Mouse (Mus musculus) layer of hippocampus, adult 8-10 months (tissue): ENCODE data around the gene Swi5. TPM values are rescaled to one million over a fixed set of nuclear protein-coding genes. Genes with fewer than 3 reads are reported as not detected.
A peak's percentile ranks its signal among the peaks of the same experiment; 100 is the strongest.

ENCODE experiments used
- DNase-seq, 2 experiments: peaks; one replicate each; pipeline ENCODE4 v3.0.0; 2022; ENCODE audit warnings: low spot score in 2 of 2
- total RNA-seq, 4 experiments: library from RNA; stranded (reverse); gene quantifications; 2 replicates each; pipeline ENCODE4 v1.2.4; 2022

Gene Swi5
- total RNA-seq, 4 experiments from 2014 or later, result 192 to 208 (median 196) TPM

DNA sequence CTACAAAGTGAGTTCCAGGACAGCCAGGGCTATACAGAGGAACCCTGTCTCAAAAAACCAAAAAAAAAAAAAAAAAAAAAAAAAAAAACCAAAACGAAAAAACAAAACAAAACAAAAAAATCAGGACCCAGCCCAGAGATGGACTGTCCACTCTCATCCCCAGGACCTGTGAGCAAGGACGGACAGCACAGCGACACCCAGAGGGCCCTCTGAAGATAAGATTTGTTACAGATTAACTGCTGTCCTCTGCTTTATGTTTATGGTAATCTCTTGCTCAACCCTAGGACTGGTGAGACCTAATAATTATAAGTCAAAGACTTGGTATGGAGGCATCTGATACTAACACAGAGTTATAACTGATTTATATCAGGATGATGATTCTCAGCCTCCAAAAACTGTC, 12.1 kb downstream of the Swi5 start:
- DNase-seq, result no peak

DNA sequence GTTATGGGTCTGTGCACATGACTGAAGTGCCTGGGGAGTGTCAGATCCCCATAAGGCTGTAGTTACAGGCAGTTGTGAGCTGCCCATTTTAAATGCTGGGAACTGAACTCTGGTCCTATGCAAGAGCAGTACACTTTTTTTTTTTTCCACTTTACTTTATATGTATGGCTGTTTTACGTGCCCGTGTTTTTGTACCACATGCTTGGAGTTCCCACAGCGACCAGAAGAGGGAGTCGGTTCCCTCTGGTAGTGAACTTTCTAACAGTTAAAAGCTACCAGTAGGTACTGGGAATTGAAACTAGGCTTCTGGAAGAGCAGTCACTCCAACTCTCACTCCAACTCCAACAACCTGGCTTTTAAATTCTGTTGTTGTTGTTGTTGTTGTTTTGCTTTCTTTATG, 27.2 kb downstream of the Swi5 start:
- no peak for DNase-seq

DNA sequence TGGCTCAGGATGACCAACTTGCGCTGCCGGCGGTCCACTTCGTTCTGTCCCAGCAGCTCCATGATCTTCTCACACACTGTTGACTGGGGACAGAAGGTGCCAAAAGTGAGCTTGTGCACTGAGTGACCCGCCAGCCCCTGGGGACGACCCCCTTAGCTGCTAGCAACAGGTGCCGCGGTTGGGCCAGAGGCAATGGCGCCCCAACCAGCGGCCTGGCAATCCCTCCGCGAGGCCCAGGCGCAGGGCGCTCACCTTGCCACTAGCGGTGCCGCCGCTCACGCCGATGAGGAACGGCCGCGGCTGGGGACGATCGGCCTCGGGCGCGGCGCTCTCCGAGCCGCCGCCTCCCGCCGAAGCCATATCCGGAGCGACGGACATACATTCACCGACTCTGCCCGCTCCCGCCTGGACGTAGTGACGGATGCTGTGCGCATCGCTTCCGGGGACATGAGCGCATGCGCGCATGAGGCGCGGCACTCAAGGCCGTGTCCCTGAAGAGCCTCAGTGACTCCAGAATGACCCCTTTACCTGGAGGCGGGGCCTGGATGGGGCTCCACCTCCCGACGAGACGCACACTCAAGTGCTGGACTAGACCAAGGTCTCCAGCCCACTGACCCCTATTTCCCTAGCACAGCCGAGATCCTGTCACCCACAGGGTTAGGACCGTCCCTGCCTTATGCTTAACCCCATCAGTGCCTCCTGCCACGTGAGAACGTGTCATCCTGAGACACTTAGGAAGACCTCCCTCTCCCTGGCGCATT, 28.0 kb downstream of the Swi5 start, which contains the start of gene Uck1:
Uck1 (minus strand) TSS at position 503 of the 761 bp plus-strand sequence.
- DNase-seq, result peak; percentile 86 to 87

DNA sequence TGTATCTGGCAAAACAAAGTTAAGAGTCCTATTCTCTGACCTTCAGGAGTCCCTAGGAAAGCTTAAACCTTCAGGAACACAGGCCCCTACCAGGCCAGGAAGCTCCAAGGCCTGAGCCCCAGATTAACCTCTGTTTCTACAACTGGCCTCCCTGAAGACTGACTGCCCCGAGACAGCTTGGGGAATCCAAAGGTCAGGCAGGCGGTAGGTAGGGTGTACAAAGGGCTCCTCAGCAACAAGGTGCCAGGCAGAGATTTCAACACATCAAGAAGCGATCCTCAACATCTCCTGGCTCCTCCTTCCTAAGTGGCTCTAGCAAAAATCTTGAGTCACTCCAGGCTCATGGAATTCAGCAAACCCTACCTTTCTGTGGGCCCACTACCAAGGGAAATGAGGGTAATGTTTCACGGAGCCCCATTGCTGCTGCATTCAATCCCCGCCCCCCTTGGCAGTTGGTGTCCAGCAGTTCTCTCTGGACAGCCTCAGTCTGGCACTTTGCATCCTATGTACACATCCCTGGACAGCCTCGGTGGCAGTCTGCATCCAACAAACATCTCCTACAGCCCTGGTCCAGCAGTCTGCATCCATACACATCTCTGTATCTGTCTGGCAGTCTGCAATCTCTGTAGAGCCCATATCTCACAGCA, 28.9 kb downstream of the Swi5 start:
- no peak for DNase-seq

DNA sequence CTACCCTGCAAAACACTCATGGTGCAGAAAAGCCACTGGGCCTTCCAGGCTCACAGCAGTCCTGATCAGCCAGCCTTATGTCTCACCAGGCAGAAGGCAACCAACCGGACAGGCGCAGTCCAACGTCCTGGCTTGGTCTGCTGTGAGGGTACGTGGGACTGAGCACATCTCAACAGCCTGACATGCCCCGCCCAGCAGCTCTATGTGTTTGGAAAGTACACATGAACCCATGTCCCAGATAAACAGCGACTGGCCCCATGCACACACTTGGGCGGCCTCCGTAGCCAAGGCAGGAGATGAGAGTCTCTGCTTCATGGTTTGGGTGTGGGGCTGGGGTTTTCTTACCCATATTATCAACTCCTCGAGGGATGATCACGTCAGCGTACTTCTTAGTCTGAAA, 31.6 kb downstream of the Swi5 start:
- DNase-seq, result no peak

DNA sequence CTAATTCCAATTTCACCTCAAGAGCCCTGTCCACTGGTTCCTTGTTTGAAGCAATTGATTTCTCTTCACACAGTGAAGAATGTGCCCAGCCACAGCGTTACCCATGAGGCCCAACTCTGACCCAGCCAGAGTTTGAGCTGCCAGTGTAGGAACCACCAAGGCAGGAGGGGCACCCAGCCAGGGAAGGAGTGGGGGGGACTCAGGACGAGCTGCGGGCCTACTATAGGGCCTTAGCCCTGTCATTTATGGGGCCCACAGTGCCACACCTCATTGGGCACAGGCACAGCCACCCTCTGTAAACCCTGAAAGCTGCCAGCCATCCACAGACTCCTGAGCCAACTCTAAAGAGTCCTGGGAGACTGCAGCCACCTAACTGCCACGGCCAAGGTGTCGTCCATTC, 33.3 kb downstream of the Swi5 start:
- DNase-seq, result no peak

DNA sequence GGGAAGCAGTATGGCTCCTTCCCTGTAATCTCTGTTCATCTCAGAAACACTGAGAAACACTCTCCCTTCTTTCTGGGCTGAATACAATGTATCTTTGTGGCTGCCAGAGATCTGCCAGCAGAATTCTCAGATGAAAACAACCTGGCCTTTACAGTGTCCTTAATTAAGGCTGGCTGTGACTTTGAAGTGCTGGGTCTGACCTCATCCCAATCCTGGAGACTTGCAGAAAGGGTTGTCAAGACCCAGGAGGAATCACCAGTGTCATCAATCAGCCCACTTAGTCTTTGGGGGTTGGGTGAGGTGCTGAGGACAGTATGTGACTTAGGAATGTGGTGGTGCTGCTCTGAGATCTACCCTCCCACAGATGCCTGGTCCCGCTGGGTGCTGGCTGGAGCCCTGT, 34.5 kb downstream of the Swi5 start:
- DNase-seq, result no peak

DNA sequence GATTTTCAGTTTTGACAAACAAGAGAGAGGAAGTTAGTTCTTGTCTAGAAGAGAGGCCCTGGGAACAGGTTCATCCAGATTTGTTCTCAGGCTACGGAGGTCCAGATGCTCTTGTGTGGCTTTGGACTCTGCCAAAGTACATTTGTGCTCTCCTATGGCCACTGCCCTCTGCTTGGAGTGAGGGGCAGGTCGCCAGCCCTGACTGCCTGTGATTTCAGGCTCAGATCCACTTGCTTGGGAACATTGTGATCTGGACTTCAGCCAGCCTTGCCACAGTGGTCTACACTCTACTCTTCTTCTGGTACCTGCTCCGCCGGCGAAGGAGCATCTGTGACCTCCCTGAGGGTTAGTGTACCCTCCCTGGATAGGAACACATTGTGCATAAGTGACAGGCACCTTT, 35.2 kb downstream of the Swi5 start:
- no peak for DNase-seq

DNA sequence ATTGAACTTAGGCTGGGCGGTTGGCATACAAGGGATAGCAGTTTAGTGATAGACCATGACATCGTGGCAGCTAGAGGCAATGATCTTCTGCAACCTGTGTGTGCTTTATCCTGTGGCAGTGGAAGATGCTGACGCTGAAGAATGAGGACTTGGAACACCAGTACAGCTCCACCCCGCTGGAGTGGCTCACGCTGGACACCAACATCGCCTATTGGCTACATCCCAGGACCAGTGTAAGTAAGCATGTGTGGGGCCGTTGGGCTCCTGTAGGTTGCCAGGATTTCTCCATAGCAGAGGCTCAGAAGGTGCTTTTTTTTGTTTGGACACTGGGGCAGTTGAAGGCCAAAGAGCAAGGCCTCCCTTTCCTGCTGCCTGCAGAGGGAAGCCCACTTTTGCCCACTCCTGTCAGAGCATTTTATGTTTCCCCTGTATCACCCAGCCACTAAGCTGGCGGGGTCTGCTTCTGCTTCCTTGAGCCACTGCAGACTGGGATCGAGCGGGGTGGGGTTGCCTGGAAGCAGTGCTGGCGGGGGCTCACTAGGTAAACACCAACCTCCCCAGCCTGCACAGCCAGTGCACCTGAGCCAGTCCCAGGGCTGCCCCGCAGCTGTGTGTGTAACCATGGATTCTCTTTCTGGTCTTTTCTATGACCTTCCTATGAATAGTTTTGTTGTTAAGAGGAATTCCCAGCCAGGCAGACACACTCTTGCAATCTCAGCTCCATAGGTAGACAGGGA, 35.9 kb downstream of the Swi5 start:
- DNase-seq, result no peak

DNA sequence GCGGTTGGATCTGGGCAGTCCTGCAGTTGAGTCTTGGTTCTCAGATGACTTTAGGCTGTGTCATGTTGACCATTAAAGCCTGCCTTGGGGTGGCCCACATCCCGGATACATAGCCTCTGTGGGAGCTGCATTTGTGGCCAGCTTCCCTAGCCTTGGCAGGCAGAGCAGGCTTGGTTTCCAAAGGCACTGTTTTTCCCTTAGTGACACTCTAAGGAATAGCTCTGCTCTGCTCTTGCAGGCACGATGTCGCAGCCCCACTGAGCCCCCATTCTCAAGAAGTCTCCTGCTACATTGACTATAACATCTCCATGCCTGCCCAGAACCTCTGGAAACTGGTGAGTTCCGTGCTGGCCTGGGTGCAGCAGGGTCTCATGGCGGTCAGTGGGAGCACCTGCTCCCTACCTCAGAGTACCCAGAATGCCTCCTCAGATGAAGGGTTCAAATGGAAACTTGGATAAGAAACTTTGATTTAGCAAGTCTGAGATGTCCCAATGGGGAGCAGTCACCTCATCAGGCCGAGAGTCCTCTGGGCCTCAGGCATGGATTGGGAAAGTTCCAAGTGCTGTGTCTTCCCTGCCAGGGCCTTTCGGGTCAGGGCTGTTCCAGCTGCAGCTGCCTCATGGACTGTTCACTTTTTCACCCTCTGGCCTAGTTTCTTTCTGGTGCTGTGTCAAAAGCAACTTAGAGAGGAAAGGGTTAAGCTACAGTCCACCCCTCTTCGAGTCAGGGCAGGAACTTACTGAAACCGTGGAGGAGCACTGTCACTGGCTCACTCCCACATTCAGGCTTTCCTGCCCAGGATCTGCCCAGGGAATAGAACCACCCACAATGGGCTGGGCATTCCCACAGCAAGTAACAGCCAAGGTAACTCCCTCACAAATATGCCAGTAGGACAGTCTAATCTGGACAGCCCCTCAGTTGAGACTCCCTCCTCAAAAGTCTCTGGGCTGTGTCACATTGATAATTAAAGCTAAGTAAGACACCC, 39.2 kb downstream of the Swi5 start:
- no peak for DNase-seq

DNA sequence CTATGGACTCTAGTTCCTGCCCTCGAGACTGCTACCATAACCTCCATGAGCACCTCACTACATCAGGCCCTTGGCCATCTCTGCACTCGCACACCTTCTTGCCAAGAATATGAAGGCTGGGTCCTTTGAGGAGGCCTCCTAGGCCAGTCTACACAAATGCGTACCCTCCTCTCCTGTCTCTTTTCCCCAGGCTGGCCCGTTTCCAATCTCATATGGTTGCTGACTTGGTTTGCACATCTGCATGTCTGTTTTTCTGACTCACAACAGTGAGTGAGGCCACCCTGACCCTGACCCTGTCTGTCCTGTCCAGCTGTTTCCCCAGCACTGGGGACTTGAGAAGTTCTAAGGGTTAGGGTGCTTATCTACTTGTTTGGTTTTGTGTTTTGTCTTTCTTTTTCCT, 41.1 kb downstream of the Swi5 start:
- DNase-seq, result no peak

DNA sequence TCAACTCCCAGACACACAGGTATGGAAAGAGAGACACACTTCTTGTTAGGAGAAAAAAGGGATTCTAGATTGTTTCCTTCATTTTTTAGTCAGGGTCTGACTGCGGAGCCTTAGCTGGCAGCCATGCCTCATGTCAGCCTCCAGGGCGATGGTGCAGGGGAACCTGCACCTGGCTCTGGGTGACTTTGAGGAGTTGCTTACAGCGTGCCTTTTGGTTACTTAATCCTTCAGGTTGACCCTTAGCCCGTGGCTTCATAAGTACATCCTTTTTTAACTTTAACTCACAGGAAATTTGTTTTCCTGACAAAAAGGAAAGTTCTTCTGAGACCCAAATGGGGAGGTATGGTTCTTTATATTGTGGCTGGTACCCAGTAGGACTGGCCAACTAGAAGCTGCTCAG, 44.9 kb downstream of the Swi5 start:
- no peak for DNase-seq

DNA sequence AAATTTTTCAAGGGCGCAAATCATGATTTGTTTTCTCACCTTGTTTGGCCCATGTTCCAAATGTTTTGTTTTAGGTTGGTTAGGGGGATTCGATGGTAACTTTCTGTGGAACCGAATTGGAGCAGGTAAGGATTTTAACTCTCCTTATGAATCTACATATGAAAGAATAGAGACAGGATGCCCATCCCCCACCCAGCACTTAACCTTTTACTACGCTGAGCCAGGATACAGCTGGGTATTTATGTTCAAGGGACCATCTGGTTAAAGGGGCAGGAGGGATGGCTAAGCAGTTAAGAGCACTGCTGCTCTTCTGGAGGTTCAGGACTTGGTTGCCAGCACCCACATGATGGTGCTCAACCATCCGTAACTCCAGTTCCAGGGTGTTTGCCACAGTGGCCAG, 47.3 kb downstream of the Swi5 start:
- DNase-seq, result no peak

DNA sequence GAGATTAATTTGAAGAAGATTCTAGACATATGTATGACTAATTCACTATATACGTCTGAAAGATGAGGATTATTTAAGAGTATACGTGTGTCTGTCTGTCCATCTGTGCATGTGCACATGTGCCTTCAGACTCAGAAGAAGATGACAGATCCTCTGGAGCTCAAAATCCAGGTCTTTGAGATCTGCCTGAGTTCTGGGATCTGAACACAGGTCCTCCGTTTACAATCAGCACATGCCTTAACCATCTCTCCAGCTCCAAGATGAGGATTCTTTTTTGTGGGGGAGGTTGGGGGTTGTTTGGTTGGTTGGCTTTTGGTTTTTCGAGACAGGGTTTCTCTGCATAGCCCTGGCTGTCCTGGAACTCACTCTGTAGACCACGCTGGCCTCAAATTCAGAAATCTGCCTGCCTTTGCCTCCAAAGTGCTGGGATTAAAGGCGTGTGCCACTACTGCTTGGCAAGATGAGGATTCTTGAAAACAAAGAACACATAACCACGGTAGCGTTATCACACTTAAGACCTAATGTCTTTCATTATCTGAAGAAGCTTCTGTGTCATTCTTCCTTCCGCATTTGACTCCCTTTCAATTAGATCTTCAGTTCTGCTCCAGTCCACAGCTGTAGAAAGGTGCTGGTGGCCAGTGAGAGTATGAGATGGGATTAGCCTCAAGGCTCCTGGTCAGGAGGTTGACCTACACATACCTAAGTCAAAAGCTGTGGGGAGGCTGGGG, 49.0 kb downstream of the Swi5 start:
- no peak for DNase-seq

DNA sequence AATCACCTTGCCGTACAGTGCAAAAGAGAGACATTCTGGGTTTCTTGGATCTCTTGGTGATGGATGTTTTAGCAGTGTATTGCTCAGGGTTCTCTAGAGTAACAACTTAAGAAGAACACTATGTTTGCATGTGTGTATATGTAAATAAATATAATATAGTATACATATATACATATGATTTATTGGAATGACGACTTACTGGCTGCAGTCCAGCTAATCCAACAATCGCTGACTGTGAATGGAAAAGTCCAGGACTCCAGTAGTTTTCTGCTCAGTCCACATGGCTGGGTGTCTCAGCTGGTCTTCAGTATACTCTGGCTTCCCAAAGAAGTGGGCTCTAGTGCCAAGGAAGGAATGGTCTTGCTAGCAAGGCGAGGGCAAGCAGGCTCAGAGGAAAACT, 50.3 kb downstream of the Swi5 start:
- DNase-seq, result no peak

DNA sequence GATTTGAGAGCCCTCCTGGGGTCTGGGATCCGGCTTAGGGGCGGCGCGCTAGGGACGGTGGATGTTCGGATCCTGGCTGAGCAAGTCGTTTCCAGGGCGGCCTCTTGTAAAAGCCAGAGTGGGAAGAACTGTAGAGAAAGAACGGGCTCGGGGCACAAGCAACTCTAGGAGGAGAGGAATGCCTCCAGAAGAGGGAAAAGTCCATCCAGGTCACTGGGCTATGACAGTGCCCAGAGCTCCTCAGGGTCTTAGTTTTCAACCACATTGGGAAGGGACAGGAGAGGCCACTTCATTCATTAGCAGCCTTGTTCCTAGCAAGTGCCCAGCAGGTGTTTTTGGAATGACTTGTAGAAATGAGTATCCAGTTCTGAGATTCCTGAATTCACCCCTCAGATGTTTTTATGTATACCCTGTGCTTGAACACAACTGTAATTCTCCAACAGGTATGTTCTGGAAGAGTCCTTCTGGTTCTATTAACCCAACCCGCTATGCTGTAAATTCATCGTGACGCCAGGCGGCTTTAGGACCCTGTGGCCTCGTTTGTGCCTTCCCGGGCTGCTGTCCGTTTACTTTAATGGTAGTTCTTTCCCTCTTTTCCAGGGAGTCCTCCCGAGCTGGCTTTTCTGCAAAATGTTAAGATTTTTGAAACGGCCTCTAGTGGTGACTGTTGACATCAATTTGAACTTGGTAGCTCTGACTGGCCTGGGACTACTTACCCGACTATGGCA, 51.0 kb downstream of the Swi5 start:
- DNase-seq, result peak in 1 of 2 experiments; percentile 44

DNA sequence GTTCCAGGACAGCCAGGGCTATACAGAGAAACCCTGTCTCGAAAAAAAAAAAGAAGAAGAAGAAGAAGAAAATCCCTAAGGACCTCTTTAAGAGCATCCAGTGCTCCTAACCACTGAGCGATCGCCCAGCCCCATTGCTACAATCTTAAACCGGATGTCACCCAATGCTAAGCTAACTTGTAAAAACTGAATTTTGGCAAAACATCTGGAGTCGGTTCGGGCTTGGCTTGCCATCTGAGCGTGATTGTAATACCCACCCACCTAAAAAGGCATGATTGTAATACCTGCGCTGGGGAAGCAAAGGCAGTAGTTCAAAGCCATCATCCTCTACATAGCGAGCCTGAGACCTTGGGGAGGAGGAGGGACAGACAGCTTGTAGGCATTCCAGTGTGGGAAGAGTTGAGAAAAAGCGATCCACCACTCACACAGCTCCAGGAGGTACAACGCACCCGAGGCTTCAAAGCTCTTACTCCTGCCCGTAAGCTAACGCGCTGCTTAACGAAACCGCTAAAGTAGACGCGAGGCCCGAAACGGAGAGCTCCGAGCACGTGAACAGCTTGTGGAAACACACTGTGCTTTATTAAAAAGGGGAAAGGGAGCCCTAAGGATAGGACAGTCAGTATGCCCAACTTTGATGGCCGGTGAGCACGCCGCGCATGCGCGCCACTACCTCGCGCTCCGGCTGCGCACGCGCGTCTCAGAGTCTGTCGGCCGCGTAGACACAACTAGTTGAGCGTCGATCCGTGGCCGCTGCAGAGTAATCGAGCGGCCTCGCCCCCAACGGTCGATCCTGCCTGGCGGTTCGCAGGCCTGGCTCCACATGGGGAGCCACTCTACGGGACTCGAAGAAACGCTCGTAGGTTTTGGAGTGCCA, 51.8 kb downstream of the Swi5 start, which contains the start of gene Pomt1:
Pomt1 (plus strand) TSS at position 705 of the 874 bp plus-strand sequence.
- peak; percentile 84 to 94 for DNase-seq

DNA sequence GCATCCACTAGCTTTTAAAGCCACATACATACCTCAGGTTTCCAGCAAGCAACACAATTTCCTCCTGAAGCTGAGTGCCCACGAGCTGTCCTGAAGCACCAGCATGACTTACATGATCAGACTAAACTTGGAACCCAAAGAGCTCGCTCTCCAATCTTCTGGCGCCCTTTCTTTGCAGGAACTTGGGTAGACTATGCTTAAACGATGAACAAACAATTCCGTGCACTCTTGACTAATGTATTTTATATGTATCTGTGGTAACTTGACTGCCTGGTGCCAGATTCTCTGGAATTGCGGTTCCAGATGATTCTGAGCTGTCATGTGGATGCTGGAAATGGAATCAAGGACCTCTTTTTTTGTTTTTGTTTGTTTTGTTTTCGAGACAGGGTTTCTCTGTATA, 52.4 kb downstream of the Swi5 start:
- DNase-seq, result no peak
